Mouse (Mus musculus): ENCODE data around the gene Nfatc4.

- TF ChIP-seq CTCF (conservative IDR thresholded peaks at IDR 0.05; ENCODE audit: insufficient read depth, insufficient read length, low read depth, low read length) (no peak), POLR2A (IDR thresholded peaks at IDR 0.05; ENCODE audit: low read depth, low read length) (no peak)
Observed at GRCm38 (mm10) chr14:55782361-55782960, 40.5 kb upstream of the Nfatc4 start.

All from kidney, adult 2 months (tissue).